23 mouse cellular contexts compared by ENCODE assay signal in the genomic region with DNA sequence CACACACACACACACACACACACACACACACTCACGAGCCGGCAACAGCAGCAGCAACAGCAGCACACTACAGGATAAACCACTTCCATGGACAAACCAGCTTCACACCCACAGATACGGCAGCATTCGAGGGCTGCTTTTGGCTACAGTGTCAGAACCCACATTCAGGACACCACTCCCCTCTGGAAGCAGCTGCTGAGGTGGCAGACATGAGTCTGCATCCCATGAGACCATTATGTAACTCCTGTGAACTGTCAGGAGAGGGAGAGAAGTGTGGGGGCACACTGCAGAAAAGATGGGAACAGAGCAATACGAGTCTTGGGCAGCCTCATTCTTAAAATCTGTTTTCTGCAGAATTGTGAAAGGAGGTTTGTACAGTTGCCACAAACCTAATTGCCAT.
"Had no signal": no experiment of that assay in that cellular context is flagged by ENCODE, and none has a peak within 500 bp of the region (broad histone marks: within the 10 kb centered on the region; RNA-seq: fewer than 3 reads in every experiment).

No protein-coding gene starts in this region.

- H3K4me2 ChIP-seq: limb, embryonic 12.5 days; limb, embryonic 15.5 days; liver, embryonic 11.5 days; lung, embryonic 14.5 days; midbrain, embryonic 11.5 days; neural tube, embryonic 12.5 days; neural tube, embryonic 15.5 days had no signal

- H3K9ac ChIP-seq: limb, embryonic 12.5 days; limb, embryonic 15.5 days; liver, embryonic 14.5 days; liver, postnatal 0 days; lung, embryonic 14.5 days; neural tube, embryonic 12.5 days; neural tube, embryonic 15.5 days had no signal

- DNase-seq: kidney, adult 2 months; kidney, postnatal 25 days; layer of hippocampus, adult 9-11 months; left cerebral cortex, postnatal 4 days; liver, postnatal 0 days; lung, embryonic 14.5 days; lung, postnatal 36 days; midbrain, embryonic 14.5 days; thymus, adult 2 months; thymus, postnatal 14 days; thymus, postnatal 4 days had no signal

- H3K36me3 ChIP-seq: limb, embryonic 12.5 days; limb, embryonic 15.5 days; neural tube, embryonic 12.5 days; neural tube, embryonic 15.5 days had no signal

- H3K27me3 ChIP-seq: limb, embryonic 12.5 days; limb, embryonic 15.5 days; neural tube, embryonic 12.5 days; neural tube, embryonic 15.5 days had no signal

- ATAC-seq: intestine, postnatal 0 days; liver, postnatal 0 days; lung, postnatal 0 days had no signal

- H3K9me3 ChIP-seq: limb, embryonic 12.5 days; limb, embryonic 15.5 days; neural tube, embryonic 12.5 days; neural tube, embryonic 15.5 days had no signal

- H3K4me1 ChIP-seq: limb, embryonic 15.5 days; neural tube, embryonic 12.5 days; neural tube, embryonic 15.5 days had no signal

- H3K27ac ChIP-seq: kidney, postnatal 0 days; layer of hippocampus, adult 2 months; limb, embryonic 12.5 days; limb, embryonic 15.5 days; liver, embryonic 14.5 days; neural tube, embryonic 12.5 days; neural tube, embryonic 15.5 days; stomach, postnatal 0 days had no signal

- H3K4me3 ChIP-seq: layer of hippocampus, adult 2 months; limb, embryonic 12.5 days; limb, embryonic 15.5 days; neural tube, embryonic 12.5 days; neural tube, embryonic 15.5 days had no signal
